Mouse (Mus musculus): ENCODE results near the gene Cdc42se2. TPM values are rescaled to one million over a fixed set of nuclear protein-coding genes. Genes with fewer than 3 reads are reported as not detected.

The Cdc42se2 gene
- 184 and 205 TPM in 2 replicates for polyA plus RNA-seq (2015; fragmentation: Nextera tagmentation; extraction: Ambion mirVana)

GRCm38 (mm10) chr11:54787488-54788474 is at the start of gene Cdc42se2:
Cdc42se2 (minus strand) TSS chr11:54787675.
- no peaks in the 10 kb centered on the region for H3K36me3 ChIP-seq (ENCODE audit: control insufficient read depth, insufficient read depth)
- WGBS, result 4% methylated on average over 56 of the region's 56 CpGs

GRCm38 (mm10) chr11:54836106-54836505 is 48.6 kb upstream of the Cdc42se2 start:
- 73% methylated on average over 9 of the region's 9 CpGs for WGBS
- H3K4me2 ChIP-seq (ENCODE audit: low read length), result no peak overlapping the region
- no peak for ATAC-seq
- H3K27ac ChIP-seq (ENCODE audit: low read length), result no peak overlapping the region
- H3K27me3 ChIP-seq (replicated peaks; ENCODE audit: control insufficient read depth, insufficient read depth, low read length), result no peaks in the 10 kb centered on the region
- H3K9ac ChIP-seq (replicated peaks; ENCODE audit: low read depth, low read length), result no peak overlapping the region
- H3K4me3 ChIP-seq (replicated peaks; ENCODE audit: low read length), result no peak overlapping the region
- no peaks in the 10 kb centered on the region for H3K9me3 ChIP-seq (ENCODE audit: control insufficient read depth, low read length)
- no peaks in the 10 kb centered on the region for H3K4me1 ChIP-seq (replicated peaks; ENCODE audit: control insufficient read depth, insufficient read depth, low read length)
- H3K36me3 ChIP-seq (ENCODE audit: control insufficient read depth, insufficient read depth), result no peaks in the 10 kb centered on the region

More at GRCm38 (mm10) chr11:54787488-54788474, at the start of gene Cdc42se2:
- Histone ChIP-seq H3K9ac (replicated peaks; ENCODE audit: low read depth, low read length) (peak within 1 kb of the TSS; percentile 99), H3K4me2 (ENCODE audit: low read length) (peak within 1 kb of the TSS; percentile 77), H3K9me3 (ENCODE audit: control insufficient read depth, low read length) (no peaks in the 10 kb centered on the region), H3K27me3 (replicated peaks; ENCODE audit: control insufficient read depth, insufficient read depth, low read length) (no peaks in the 10 kb centered on the region), H3K27ac (ENCODE audit: low read length) (peak within 1 kb of the TSS; percentile 99), H3K4me3 (replicated peaks; ENCODE audit: low read length) (peak within 1 kb of the TSS; percentile 99), H3K4me1 (replicated peaks; ENCODE audit: control insufficient read depth, insufficient read depth, low read length) (peaks cover 13% of the 10 kb centered on the region)
- peak; percentile 99 for ATAC-seq

- Histone ChIP-seq H3K4me3 (replicated peaks; ENCODE audit: low read length) (no peak overlapping the region), H3K27me3 (replicated peaks; ENCODE audit: control insufficient read depth, insufficient read depth, low read length) (no peaks in the 10 kb centered on the region), H3K4me2 (ENCODE audit: low read length) (no peak overlapping the region), H3K9me3 (ENCODE audit: control insufficient read depth, low read length) (no peaks in the 10 kb centered on the region), H3K27ac (ENCODE audit: low read length) (no peak overlapping the region), H3K9ac (replicated peaks; ENCODE audit: low read depth, low read length) (no peak overlapping the region), H3K36me3 (ENCODE audit: control insufficient read depth, insufficient read depth) (no peaks in the 10 kb centered on the region), H3K4me1 (replicated peaks; ENCODE audit: control insufficient read depth, insufficient read depth, low read length) (no peaks in the 10 kb centered on the region)
- ATAC-seq, result no peak
- WGBS, result 62% methylated on average over 2 of the region's 2 CpGs
Measured at GRCm38 (mm10) chr11:54834596-54834995, 47.1 kb upstream of the Cdc42se2 start.

GRCm38 (mm10) chr11:54833833-54834232 is 46.4 kb upstream of the Cdc42se2 start:
- Histone ChIP-seq H3K9me3 (ENCODE audit: control insufficient read depth, low read length) (no peaks in the 10 kb centered on the region), H3K4me2 (ENCODE audit: low read length) (no peak overlapping the region), H3K27me3 (replicated peaks; ENCODE audit: control insufficient read depth, insufficient read depth, low read length) (no peaks in the 10 kb centered on the region), H3K4me1 (replicated peaks; ENCODE audit: control insufficient read depth, insufficient read depth, low read length) (no peaks in the 10 kb centered on the region), H3K36me3 (ENCODE audit: control insufficient read depth, insufficient read depth) (no peaks in the 10 kb centered on the region), H3K4me3 (replicated peaks; ENCODE audit: low read length) (no peak overlapping the region), H3K9ac (replicated peaks; ENCODE audit: low read depth, low read length) (no peak overlapping the region), H3K27ac (ENCODE audit: low read length) (no peak overlapping the region)
- WGBS, result 94% methylated on average over 4 of the region's 4 CpGs
- no peak for ATAC-seq

GRCm38 (mm10) chr11:54826819-54827218 is 39.3 kb upstream of the Cdc42se2 start:
- Histone ChIP-seq H3K9me3 (ENCODE audit: control insufficient read depth, low read length) (no peaks in the 10 kb centered on the region), H3K4me2 (ENCODE audit: low read length) (no peak overlapping the region), H3K4me3 (replicated peaks; ENCODE audit: low read length) (no peak overlapping the region), H3K36me3 (ENCODE audit: control insufficient read depth, insufficient read depth) (no peaks in the 10 kb centered on the region), H3K9ac (replicated peaks; ENCODE audit: low read depth, low read length) (no peak overlapping the region), H3K27me3 (replicated peaks; ENCODE audit: control insufficient read depth, insufficient read depth, low read length) (no peaks in the 10 kb centered on the region), H3K27ac (ENCODE audit: low read length) (no peak overlapping the region), H3K4me1 (replicated peaks; ENCODE audit: control insufficient read depth, insufficient read depth, low read length) (no peaks in the 10 kb centered on the region)
- WGBS, result 81% methylated on average over 8 of the region's 8 CpGs
- ATAC-seq, result no peak

GRCm38 (mm10) chr11:54825774-54826173 is 38.3 kb upstream of the Cdc42se2 start:
- peaks cover under 1% of the 10 kb centered on the region; the same call in 1 of the 2 replicates for H3K4me1 ChIP-seq (replicated peaks; ENCODE audit: control insufficient read depth, insufficient read depth, low read length)
- no peak for ATAC-seq
- no peak overlapping the region for H3K4me2 ChIP-seq (ENCODE audit: low read length)
- no peaks in the 10 kb centered on the region for H3K36me3 ChIP-seq (ENCODE audit: control insufficient read depth, insufficient read depth)
- WGBS, result 86% methylated on average over 4 of the region's 4 CpGs
- no peak overlapping the region for H3K4me3 ChIP-seq (replicated peaks; ENCODE audit: low read length)
- no peaks in the 10 kb centered on the region for H3K27me3 ChIP-seq (replicated peaks; ENCODE audit: control insufficient read depth, insufficient read depth, low read length)
- no peak overlapping the region for H3K27ac ChIP-seq (ENCODE audit: low read length)
- H3K9ac ChIP-seq (replicated peaks; ENCODE audit: low read depth, low read length), result no peak overlapping the region
- H3K9me3 ChIP-seq (ENCODE audit: control insufficient read depth, low read length), result no peaks in the 10 kb centered on the region

GRCm38 (mm10) chr11:54823467-54823866 is 36.0 kb upstream of the Cdc42se2 start:
- no peak overlapping the region for H3K9ac ChIP-seq (replicated peaks; ENCODE audit: low read depth, low read length)
- no peaks in the 10 kb centered on the region for H3K27me3 ChIP-seq (replicated peaks; ENCODE audit: control insufficient read depth, insufficient read depth, low read length)
- WGBS, result 78% methylated on average over 4 of the region's 4 CpGs
- no peaks in the 10 kb centered on the region for H3K9me3 ChIP-seq (ENCODE audit: control insufficient read depth, low read length)
- H3K4me3 ChIP-seq (replicated peaks; ENCODE audit: low read length), result no peak overlapping the region
- H3K27ac ChIP-seq (ENCODE audit: low read length), result no peak overlapping the region
- no peaks in the 10 kb centered on the region for H3K36me3 ChIP-seq (ENCODE audit: control insufficient read depth, insufficient read depth)
- ATAC-seq, result no peak
- peaks cover 6% of the 10 kb centered on the region; the same call in 1 of the 2 replicates for H3K4me1 ChIP-seq (replicated peaks; ENCODE audit: control insufficient read depth, insufficient read depth, low read length)
- no peak overlapping the region for H3K4me2 ChIP-seq (ENCODE audit: low read length)

GRCm38 (mm10) chr11:54819489-54819888 is 32.0 kb upstream of the Cdc42se2 start:
- peaks cover 6% of the 10 kb centered on the region; the same call in 1 of the 2 replicates for H3K4me1 ChIP-seq (replicated peaks; ENCODE audit: control insufficient read depth, insufficient read depth, low read length)
- no peak overlapping the region for H3K9ac ChIP-seq (replicated peaks; ENCODE audit: low read depth, low read length)
- no peak overlapping the region for H3K27ac ChIP-seq (ENCODE audit: low read length)
- H3K9me3 ChIP-seq (ENCODE audit: control insufficient read depth, low read length), result no peaks in the 10 kb centered on the region
- ATAC-seq, result no peak
- H3K4me2 ChIP-seq (ENCODE audit: low read length), result no peak overlapping the region
- H3K36me3 ChIP-seq (ENCODE audit: control insufficient read depth, insufficient read depth), result no peaks in the 10 kb centered on the region
- H3K4me3 ChIP-seq (replicated peaks; ENCODE audit: low read length), result no peak overlapping the region
- 67% methylated on average over 7 of the region's 7 CpGs for WGBS
- no peaks in the 10 kb centered on the region for H3K27me3 ChIP-seq (replicated peaks; ENCODE audit: control insufficient read depth, insufficient read depth, low read length)

GRCm38 (mm10) chr11:54817449-54817848 is 30.0 kb upstream of the Cdc42se2 start:
- no peak overlapping the region for H3K4me2 ChIP-seq (ENCODE audit: low read length)
- WGBS, result 43% methylated on average over 4 of the region's 4 CpGs
- H3K4me3 ChIP-seq (replicated peaks; ENCODE audit: low read length), result no peak overlapping the region
- peaks cover 12% of the 10 kb centered on the region for H3K4me1 ChIP-seq (replicated peaks; ENCODE audit: control insufficient read depth, insufficient read depth, low read length)
- no peak for ATAC-seq
- H3K27ac ChIP-seq (ENCODE audit: low read length), result no peak overlapping the region
- H3K9ac ChIP-seq (replicated peaks; ENCODE audit: low read depth, low read length), result no peak overlapping the region
- no peaks in the 10 kb centered on the region for H3K9me3 ChIP-seq (ENCODE audit: control insufficient read depth, low read length)
- H3K27me3 ChIP-seq (replicated peaks; ENCODE audit: control insufficient read depth, insufficient read depth, low read length), result no peaks in the 10 kb centered on the region
- H3K36me3 ChIP-seq (ENCODE audit: control insufficient read depth, insufficient read depth), result no peaks in the 10 kb centered on the region

Data from forebrain, embryonic 16.5 days (tissue).